Mouse (Mus musculus): Measurements from ENCODE around the gene Ghrh.

GRCm38 (mm10) chr2:157347361-157348159, at the start of gene Ghrh:
- TF ChIP-seq CTCF (conservative IDR thresholded peaks at IDR 0.05; ENCODE audit: low read length) (no peak), POU5F1 (IDR thresholded peaks at IDR 0.05; ENCODE audit: borderline replicate concordance, low read length) (no peak)
